Mouse (Mus musculus) liver, embryonic 11.5 days (tissue): ENCODE data around the gene B3gnt2. TPM values are rescaled to one million over a fixed set of nuclear protein-coding genes. Genes with fewer than 3 reads are reported as not detected.

Source experiments
- ATAC-seq: fragments of 200-750 bp; cut with Nextera tagmentation; replicated peaks from 2 replicates; pipeline ENCODE4 v1.8.0; 2017; ENCODE audit warnings: moderate number of reproducible peaks, mild to moderate bottlenecking, moderate TSS enrichment, moderate library complexity; ENCODE audit not compliant: low FRiP score
- DNase-seq: peaks from one replicate; pipeline ENCODE4 v3.0.0-alpha.2; 2017; ENCODE audit warnings: low spot score
- H3K27ac ChIP-seq: fragments of 300-500 bp; sonication (generic); 2 replicates; pipeline ENCODE4 v1.5.1; 2014; ENCODE audit warnings: mild to moderate bottlenecking, low read depth, low read length, control low read depth
- H3K27me3 ChIP-seq: fragments of 300-500 bp; sonication (generic); replicated peaks from 2 replicates; pipeline ENCODE4 v1.6.1; 2014; ENCODE audit warnings: low read length, mixed read lengths; ENCODE audit not compliant: control insufficient read depth, insufficient read depth
- H3K36me3 ChIP-seq: fragments of 300-500 bp; sonication (generic); 2 replicates; pipeline ENCODE4 v1.6.1; 2014; ENCODE audit warnings: mild to moderate bottlenecking, low read length, moderate library complexity, mixed read lengths; ENCODE audit not compliant: control insufficient read depth, insufficient read depth
- H3K4me1 ChIP-seq: fragments of 300-500 bp; sonication (generic); replicated peaks from 2 replicates; pipeline ENCODE4 v1.6.1; 2014; ENCODE audit warnings: low read length, mixed read lengths; ENCODE audit not compliant: control insufficient read depth, insufficient read depth
- H3K4me2 ChIP-seq: fragments of 300-500 bp; sonication (generic); 2 replicates; pipeline ENCODE4 v1.6.1; 2014; ENCODE audit warnings: mild to moderate bottlenecking, control low read depth, moderate library complexity
- H3K4me3 ChIP-seq: fragments of 300-500 bp; sonication (generic); 2 replicates; pipeline ENCODE4 v1.5.1; 2014; ENCODE audit warnings: low read depth, low read length, control low read depth
- H3K9ac ChIP-seq: fragments of 300-500 bp; sonication (generic); 2 replicates; pipeline ENCODE4 v1.6.1; 2014; ENCODE audit warnings: low read depth, low read length, control low read depth
- H3K9me3 ChIP-seq: fragments of 300-500 bp; sonication (generic); 2 replicates; pipeline ENCODE4 v1.6.1; 2016; ENCODE audit warnings: low read length, inconsistent platforms, mixed read lengths; ENCODE audit not compliant: control insufficient read depth
- WGBS: fragments of 180-500 bp; shearing (Covaris S2); extraction: QIAGEN DNeasy Blood & Tissue Kit; methylation state at CpG from one replicate; pipeline ENCODE4 v1.1.7; 2014; 5-methylcytosine and 5-hydroxymethylcytosine counted together
- polyA plus RNA-seq: library from polyadenylated mRNA; unstranded; fragments of >200 nt; fragmentation: Nextera tagmentation; extraction: Ambion mirVana; gene quantifications from 2 replicates; pipeline ENCODE4 v1.2.1, GENCODE M21; 2014

Gene B3gnt2
- polyA plus RNA-seq, 1 experiment from 2014 or later = 3.9 TPM

- Histone ChIP-seq H3K27ac (no peak overlapping the region), H3K27me3 (no peaks in the 10 kb centered on the region), H3K4me3 (no peak overlapping the region), H3K36me3 (peaks cover 5% of the 10 kb centered on the region; the same call in 1 of the 2 replicates), H3K4me1 (no peaks in the 10 kb centered on the region; the same call in 1 of the 2 replicates), H3K9me3 (no peaks in the 10 kb centered on the region), H3K9ac (no peak overlapping the region), H3K4me2 (no peak overlapping the region)
- WGBS = 72% methylated on average over 4 of the region's 4 CpGs
- DNase-seq (no peak), ATAC-seq (no peak)
Observed at GRCm38 (mm10) chr11:22832600-22832999, 28.2 kb downstream of the B3gnt2 start.

- Histone ChIP-seq H3K4me3 (no peak overlapping the region), H3K9me3 (no peaks in the 10 kb centered on the region), H3K4me2 (no peak overlapping the region), H3K9ac (no peak overlapping the region), H3K36me3 (peaks cover 5% of the 10 kb centered on the region; the same call in 1 of the 2 replicates), H3K4me1 (no peaks in the 10 kb centered on the region; the same call in 1 of the 2 replicates), H3K27me3 (no peaks in the 10 kb centered on the region), H3K27ac (no peak overlapping the region)
- DNase-seq = no peak
- WGBS = 70% methylated on average over 11 of the region's 11 CpGs
- no peak; the same call in 1 of the 2 replicates for ATAC-seq
Observed at GRCm38 (mm10) chr11:22831916-22832315, 28.8 kb downstream of the B3gnt2 start.

GRCm38 (mm10) chr11:22830684-22831083, 30.1 kb downstream of the B3gnt2 start:
- no peak for ATAC-seq
- Histone ChIP-seq H3K27ac (no peak overlapping the region), H3K9me3 (no peaks in the 10 kb centered on the region), H3K27me3 (no peaks in the 10 kb centered on the region), H3K4me3 (no peak overlapping the region), H3K36me3 (peaks cover 5% of the 10 kb centered on the region; the same call in 1 of the 2 replicates), H3K4me1 (no peaks in the 10 kb centered on the region; the same call in 1 of the 2 replicates), H3K9ac (no peak overlapping the region), H3K4me2 (no peak overlapping the region)
- 82% methylated on average over 6 of the region's 6 CpGs for WGBS
- DNase-seq = no peak

GRCm38 (mm10) chr11:22830179-22830611, 30.6 kb downstream of the B3gnt2 start:
- WGBS = 67% methylated on average over 5 of the region's 5 CpGs
- Histone ChIP-seq H3K27me3 (no peaks in the 10 kb centered on the region), H3K4me2 (no peak overlapping the region), H3K9me3 (no peaks in the 10 kb centered on the region), H3K4me1 (no peaks in the 10 kb centered on the region), H3K9ac (no peak overlapping the region), H3K36me3 (peaks cover 4% of the 10 kb centered on the region; the same call in 1 of the 2 replicates), H3K27ac (no peak overlapping the region), H3K4me3 (no peak overlapping the region)
- ATAC-seq (no peak), DNase-seq (no peak)

- no peak overlapping the region for H3K9ac ChIP-seq
- no peak overlapping the region for H3K4me2 ChIP-seq
- H3K9me3 ChIP-seq = no peaks in the 10 kb centered on the region
- no peak overlapping the region; the same call in 1 of the 2 replicates for H3K27ac ChIP-seq
- H3K36me3 ChIP-seq = peaks cover 2% of the 10 kb centered on the region; the same call in 1 of the 2 replicates
- ATAC-seq (no peak), DNase-seq (no peak)
- 93% methylated on average over 15 of the region's 15 CpGs for WGBS
- H3K27me3 ChIP-seq = no peaks in the 10 kb centered on the region
- peaks cover 6% of the 10 kb centered on the region for H3K4me1 ChIP-seq
- H3K4me3 ChIP-seq = no peak overlapping the region
Observed at GRCm38 (mm10) chr11:22828988-22829632, 31.7 kb downstream of the B3gnt2 start.

GRCm38 (mm10) chr11:22827514-22828080, 33.2 kb downstream of the B3gnt2 start:
- no peak overlapping the region for H3K27ac ChIP-seq
- H3K4me1 ChIP-seq = peaks cover 9% of the 10 kb centered on the region
- no peak overlapping the region for H3K4me2 ChIP-seq
- DNase-seq = no peak
- H3K36me3 ChIP-seq = no peaks in the 10 kb centered on the region
- no peak overlapping the region for H3K4me3 ChIP-seq
- no peak for ATAC-seq
- no peaks in the 10 kb centered on the region for H3K9me3 ChIP-seq
- no peak overlapping the region for H3K9ac ChIP-seq
- WGBS = 84% methylated on average over 4 of the region's 4 CpGs
- no peaks in the 10 kb centered on the region for H3K27me3 ChIP-seq

GRCm38 (mm10) chr11:22826665-22827064, 34.1 kb downstream of the B3gnt2 start:
- Histone ChIP-seq H3K27me3 (no peaks in the 10 kb centered on the region), H3K9me3 (no peaks in the 10 kb centered on the region), H3K4me1 (peaks cover 9% of the 10 kb centered on the region), H3K9ac (no peak overlapping the region), H3K4me2 (no peak overlapping the region), H3K36me3 (no peaks in the 10 kb centered on the region), H3K27ac (no peak overlapping the region), H3K4me3 (no peak overlapping the region)
- 83% methylated on average over 6 of the region's 6 CpGs for WGBS
- ATAC-seq (no peak), DNase-seq (no peak)

- 90% methylated on average over 14 of the region's 14 CpGs for WGBS
Observed at GRCm38 (mm10) chr11:22826051-22826450, 34.7 kb downstream of the B3gnt2 start.

GRCm38 (mm10) chr11:22825548-22825947, 35.2 kb downstream of the B3gnt2 start:
- ATAC-seq (no peak), DNase-seq (no peak)
- Histone ChIP-seq H3K4me3 (no peak overlapping the region), H3K27me3 (no peaks in the 10 kb centered on the region), H3K4me1 (peaks cover 12% of the 10 kb centered on the region), H3K36me3 (no peaks in the 10 kb centered on the region), H3K9me3 (no peaks in the 10 kb centered on the region), H3K27ac (no peak overlapping the region), H3K9ac (no peak overlapping the region), H3K4me2 (no peak overlapping the region)
- 94% methylated on average over 1 of the region's 1 CpGs for WGBS

More at GRCm38 (mm10) chr11:22826051-22826450, 34.7 kb downstream of the B3gnt2 start:
- Histone ChIP-seq H3K27me3 (no peaks in the 10 kb centered on the region), H3K9ac (no peak overlapping the region), H3K27ac (no peak overlapping the region), H3K4me2 (no peak overlapping the region), H3K4me3 (no peak overlapping the region), H3K36me3 (no peaks in the 10 kb centered on the region), H3K9me3 (no peaks in the 10 kb centered on the region), H3K4me1 (peaks cover 12% of the 10 kb centered on the region)
- DNase-seq (no peak), ATAC-seq (no peak)
